Mouse (Mus musculus): Measurements from ENCODE around the gene B4galt2.

- TF ChIP-seq GATA1 (IDR thresholded peaks at IDR 0.05; ENCODE audit: low read length): no peak
- no peak for TF ChIP-seq TAL1 (IDR thresholded peaks at IDR 0.05; ENCODE audit: low read length)
Measured at GRCm38 (mm10) chr4:117867000-117867399, 16.3 kb downstream of the B4galt2 start.

Measured in erythroblast, embryonic 14.5 days (primary cell).